Mouse (Mus musculus): ENCODE results near the gene Serinc5.
"Not testable (repeated sequence)": the region's sequence is repeated elsewhere in the genome, so short reads cannot be mapped to it uniquely, and the experiment has no call there.

The Serinc5 gene

DNA sequence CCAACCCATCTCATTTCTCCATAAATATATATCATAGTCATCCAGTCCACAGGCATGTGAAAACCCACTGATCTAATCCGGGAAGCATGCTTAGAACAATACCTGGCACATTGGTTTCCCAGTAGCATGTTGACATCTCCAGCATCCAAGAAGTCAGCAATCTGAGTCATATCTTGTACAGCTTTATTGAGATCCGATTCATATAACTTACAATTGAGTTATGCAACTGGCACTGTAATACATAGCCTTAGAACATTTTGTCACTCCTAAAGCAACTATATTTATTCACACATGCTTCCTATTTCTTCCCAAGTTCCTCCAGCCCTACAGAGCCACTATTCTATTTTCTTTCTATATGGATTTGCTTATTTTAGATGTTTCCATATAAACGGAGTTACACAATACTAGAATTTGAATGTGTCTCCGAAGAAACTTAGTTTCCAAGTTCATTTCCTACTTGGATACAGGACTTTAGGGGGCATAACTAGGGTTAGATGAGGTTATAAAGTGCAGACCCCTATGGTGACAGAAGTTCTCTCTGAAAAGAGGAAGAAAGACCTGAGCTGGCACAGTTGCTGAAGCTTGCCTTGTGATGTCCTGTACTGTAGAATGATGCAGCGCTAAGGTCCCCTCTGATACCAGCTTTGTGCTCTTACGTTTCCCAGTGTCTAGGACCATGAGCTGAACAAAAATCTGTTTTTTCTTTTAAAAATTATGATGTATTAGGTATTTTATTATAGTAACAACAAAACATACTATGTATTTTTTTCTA lies 57.5 kb downstream of the Serinc5 start:
- DNase-seq, result no peak

DNA sequence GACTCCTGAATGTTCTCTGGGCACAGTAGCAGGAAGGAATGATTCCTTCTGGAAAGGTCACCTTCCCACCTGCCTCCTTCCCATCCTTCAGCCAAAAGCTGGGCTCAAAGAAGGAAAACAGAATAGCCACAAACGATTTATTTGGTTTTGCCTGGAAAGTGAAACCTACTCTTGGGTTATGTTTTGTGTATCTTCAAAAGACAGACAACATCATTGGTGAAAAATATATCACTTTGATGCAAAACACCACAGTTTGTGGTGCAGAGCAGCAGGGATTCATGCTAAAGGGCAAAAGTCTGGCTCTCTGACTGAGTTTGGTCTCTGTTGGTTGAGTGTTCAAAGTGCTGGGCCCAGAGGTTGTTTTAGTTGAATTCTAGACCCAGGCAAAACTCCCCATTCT lies 60.8 kb downstream of the Serinc5 start:
- no peak for DNase-seq

DNA sequence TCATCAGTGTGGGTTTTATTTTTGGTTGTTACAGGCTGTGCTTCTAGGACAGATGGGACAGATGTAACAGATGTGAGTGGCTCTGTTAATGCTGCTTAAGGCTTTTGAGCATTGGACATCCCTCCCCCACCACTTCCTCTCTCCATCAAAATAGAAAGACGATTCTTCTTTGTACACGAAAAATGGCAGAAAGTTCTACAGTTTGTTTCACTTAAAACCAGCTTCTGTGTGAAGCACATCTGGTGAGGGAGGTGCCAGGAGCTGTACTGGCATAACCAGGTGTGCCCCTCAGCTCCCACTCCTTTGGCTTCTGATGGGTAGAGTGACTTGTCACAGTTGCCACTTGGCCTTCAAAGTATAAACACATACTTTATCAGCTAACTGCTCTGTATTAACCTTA lies 63.8 kb downstream of the Serinc5 start:
- DNase-seq, result no peak

DNA sequence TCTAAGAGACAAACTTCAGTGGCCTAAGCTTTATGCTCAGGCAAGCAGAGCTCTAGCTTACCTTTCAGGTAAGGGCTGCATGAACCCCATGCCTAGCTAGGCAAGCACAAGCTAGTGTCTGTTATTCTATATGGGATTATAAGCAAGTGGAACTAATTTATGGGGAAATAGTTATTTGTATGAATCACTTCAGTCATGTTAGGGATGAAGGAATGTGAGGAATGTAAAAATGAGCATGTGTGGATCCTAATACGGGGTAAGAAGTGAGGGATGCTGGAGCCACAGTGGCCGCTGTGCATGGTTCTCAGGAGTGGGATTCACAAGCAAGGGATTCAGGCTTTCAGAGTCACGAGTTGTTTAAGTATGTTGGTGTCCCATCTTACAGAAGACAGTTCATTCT lies 64.4 kb downstream of the Serinc5 start:
- no peak for DNase-seq

DNA sequence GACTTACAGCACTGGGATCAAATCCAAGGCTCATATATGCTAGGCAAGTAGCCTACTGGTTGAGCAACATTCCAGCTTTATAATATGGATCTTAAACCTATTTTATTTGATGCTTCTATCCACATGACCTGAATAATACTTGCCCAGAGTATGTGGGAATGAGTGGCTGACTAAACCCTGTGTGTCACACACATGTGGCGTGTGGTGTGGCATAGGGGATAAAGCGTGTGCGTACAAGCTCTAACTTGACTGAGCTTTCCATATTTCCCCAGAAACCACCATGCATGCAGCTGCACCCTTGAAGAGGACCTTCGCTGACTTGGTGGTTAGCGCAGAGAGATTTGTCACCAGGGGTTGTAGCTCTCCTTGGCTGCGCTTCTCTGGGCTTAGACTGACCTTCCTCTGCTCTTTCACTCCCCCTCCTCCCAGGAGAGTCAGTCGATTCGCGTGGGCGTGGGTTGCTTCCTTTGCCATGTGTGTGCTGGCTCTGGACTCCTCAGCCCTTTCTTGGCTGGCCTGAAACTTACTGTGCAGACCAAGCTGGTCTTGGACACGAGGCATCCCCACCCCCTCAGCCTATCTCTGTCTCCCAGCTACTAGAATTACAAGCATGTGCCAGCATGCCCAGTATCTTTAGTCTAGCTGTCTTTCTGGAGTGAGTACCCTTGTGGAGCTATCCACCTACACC lies 65.2 kb downstream of the Serinc5 start:
- peak; percentile 12 for DNase-seq

DNA sequence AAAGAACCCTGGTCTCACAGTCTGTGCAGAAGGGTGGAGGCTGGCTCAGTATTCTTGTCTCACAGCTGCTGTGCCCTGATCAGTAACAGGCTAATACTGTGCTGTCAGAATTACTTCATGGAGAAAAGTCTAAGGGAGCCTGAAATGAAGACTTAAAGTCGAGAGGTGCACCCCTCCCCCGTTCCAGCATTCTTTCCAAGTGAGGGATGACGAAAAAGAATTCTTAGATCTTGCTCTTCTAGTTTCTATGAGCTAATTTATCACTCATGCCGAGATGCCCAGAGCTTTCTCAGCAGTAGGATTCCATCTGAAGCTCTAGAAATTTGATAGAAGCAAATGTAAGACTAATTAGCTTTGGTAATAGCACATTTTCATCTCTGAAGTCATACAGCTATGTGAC lies 66.8 kb downstream of the Serinc5 start:
- DNase-seq, result no peak

DNA sequence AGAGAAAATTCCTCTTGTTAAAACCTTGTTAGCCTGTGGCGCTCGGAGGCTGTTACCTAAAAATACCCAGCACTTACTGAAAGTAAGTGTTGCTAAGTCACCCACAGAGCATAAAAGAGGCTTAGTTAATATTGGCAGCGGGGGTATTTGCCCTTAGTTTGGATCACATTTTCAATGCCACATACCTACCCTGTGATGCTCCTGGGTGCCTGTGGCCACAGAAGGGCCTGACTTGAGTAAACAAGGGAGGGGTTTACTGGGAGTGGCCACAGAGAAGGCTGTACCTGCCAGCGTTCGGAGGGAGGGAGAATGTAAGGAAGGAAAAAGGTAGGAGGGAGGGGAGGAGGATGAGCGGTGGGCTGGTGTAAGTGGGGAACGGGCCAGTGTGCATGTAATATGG lies 68.8 kb downstream of the Serinc5 start:
- no peak for DNase-seq

DNA sequence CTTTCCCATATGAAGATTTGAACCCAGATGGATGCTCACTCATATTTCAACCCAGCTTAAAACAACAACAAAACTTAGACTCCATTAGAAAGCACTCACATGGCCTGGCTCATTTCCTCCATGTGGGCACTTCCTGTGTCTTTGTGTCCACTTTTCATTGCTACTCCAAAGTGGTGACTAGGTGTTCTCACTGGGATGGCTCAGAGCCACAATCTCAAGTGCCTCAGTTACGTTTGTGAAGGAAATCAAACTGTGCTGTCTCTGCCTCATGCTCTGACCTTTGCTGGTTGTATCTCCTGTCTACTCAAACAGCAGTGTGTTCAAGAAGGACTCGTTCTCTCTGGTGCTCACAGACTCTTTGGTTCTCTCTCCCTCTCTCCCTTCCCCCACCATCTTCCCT lies 70.7 kb downstream of the Serinc5 start:
- DNase-seq, result no peak

DNA sequence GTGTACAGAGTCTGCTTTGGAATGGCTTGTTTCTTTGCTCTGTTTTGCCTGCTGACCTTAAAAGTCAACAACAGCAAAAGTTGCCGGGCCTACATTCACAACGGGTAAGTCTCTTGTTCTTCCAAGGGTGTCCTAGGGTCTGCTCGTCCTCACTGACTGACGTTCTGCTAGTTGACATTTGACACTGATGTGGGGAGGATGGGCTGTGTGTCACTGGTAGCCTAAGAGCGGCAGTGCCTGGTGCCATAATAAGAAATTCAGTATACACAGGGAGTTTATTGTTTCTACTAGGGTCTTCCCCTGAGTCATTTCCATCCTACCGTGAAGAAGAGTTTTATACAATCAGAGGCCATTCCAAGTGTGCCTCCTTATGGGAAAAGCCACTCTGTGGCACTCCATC lies 71.9 kb downstream of the Serinc5 start:
- no peak for DNase-seq

DNA sequence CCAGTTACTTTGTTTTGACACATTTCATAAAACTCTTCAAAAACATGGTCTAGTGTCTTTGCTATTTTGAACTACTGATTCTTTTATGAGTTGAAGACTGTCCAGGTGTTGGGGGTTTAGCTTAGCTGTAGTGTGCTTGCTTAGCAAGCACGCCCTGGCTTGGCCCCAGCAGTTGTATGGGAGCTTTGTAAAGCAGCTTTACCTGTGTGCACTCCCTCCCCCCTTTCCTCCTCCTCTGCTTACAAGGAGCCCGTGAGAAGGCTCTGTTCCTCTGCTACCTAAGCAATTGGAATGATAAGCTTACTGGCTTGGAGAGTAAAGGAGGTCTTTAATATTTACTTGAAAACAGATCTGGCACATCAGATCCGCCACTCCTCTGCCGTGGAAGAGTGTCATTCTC lies 72.6 kb downstream of the Serinc5 start:
- DNase-seq, result no peak

DNA sequence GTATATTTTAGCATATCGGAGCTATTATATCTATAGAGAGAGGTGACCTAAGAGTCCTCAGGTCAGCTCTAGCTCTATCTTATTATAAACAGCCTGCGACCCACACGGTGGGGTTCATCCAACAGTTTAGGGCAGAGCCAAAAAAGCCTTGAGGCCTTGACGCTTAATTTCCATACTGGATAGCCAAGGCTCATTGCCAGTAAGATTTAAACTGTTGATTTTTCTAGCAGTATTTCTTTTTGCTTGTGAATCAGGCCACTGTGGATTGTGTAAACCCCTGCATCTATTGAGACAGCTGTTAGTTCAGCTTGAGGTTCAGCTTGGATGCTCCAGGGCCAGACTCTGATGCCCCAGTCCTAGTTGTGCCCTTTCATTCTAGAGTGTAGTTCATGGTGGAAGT lies 73.4 kb downstream of the Serinc5 start:
- DNase-seq, result no peak

DNA sequence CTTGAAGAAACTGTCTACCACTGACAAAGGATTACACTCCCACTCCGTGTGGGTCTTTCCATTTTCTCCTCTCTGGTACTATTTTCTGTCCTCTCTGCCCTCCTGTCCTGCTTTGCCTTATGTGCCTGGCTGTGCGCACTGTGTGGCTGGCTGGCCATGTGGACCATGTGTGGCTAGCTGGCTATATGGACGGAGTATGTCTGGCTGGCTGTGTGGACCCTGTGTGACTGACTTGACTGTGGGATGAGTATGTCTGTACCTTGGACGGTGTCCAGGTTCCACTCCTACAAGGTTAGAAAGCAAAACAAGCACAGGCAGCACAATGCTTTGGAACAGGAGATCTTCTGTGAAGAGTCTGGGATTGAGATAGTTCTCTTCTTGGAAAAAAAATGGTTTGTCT lies 74.4 kb downstream of the Serinc5 start:
- no peak for DNase-seq

DNA sequence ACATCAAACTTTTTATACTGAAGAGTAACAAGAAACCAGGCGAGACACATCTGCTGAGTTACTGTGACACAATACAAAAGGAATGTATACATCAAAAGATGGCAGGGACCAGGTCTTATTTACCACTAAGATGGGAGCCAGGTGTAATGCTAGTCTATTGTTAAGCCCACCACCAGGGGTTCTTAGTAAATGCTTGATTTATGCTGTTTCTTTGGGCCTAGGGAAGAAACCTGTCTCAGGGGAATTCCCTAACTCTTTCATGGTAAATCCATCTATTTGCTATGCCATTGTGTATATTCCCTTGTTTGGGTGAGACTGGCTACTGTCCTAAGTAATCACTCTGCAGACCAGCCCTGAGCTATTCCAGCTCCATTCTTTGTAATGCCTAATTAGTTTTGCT lies 76.3 kb downstream of the Serinc5 start:
- DNase-seq, result not testable (repeated sequence)

DNA sequence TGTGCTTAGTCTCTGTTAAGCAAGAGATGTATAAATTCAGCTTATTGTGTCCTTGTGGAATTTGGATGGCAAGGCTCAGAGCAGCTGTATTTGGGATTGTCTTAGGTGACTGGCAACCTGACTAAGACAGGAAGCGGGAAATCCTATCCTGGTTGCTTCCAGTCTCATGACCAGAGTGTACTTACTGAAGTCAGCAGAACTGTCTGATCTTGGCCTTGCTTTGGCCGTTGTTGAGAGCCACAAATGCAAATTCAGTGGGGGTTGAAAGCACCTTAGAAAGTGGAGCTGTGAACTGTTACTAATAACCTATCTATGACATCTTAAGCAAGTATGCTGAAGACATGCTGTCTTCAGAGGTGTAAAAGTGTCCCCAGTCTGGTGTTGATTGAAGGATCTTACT lies 78.2 kb downstream of the Serinc5 start:
- DNase-seq, result no peak

DNA sequence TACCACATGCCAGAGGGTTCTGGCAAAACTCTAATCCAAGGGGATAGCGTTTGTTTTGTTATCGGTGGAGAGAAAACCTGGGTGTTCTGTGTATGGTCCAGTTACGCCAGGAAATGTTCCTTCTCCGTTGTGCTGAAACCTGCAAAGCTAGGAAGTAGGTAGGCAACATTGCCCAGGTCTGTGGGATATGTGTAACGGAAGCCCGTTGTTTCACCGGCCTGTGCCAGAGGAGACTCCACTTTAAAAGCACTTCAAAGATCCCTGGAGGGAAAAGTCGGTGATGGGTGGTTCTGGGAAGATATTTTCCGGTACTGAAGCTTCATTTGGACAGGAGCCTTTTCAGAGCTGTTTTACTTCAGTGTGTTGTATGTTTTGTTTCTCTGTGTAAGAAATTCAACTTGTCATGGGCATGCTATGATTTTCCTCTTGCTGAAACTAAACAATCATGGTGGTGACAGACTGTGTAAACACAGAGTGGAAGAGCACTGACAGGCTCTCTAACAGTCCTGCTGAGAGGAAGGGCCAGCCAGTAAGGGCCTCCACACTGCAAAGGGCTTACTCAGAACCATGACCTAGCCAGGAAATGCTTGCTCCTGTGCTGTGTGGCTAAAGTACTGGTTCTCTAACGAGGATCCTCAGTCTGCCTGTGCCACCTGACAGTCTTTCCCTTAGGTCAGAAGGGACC lies 83.1 kb downstream of the Serinc5 start:
- DNase-seq, result no peak

DNA sequence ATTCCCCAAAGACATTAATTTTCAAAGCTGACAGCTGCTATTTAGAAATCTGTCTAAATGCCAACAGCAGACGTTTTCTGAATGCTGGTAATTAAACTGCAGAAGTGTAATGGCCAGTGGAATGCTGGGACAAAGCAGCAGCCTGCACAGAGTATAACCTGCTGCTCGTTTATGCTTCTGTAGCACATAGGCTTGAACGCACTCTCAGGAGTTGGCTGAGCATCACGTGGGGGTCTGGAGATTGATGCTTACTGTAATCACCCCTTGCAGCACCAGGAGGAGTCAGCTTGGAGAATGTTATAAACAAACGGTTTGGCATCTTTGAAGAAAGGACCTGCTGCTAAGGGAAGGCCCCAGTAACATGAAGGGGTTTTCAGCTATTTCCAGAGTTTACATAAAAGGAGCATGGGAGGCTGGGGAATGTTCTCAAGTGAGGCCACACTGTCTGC lies 85.6 kb downstream of the Serinc5 start:
- DNase-seq, result no peak

DNA sequence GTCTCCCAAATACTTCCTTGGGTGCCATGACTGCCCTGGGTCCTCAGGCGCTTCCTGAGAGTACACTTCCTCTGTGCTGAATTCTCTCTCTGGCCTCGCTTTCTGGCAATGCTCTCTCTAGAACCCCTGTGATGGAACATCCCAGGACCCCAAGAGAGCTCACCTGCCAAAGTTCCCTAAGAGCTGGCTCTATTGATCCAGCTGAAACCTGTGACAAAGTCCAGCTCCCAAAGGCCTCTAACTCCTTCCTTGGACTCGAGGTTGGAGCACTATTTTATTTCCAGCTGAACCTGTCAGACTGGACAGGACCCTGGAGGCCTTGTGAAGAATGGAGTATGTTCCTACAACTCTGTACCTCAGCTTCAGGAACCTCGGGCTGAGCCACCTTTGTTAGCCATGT lies 86.2 kb downstream of the Serinc5 start:
- DNase-seq, result no peak

DNA sequence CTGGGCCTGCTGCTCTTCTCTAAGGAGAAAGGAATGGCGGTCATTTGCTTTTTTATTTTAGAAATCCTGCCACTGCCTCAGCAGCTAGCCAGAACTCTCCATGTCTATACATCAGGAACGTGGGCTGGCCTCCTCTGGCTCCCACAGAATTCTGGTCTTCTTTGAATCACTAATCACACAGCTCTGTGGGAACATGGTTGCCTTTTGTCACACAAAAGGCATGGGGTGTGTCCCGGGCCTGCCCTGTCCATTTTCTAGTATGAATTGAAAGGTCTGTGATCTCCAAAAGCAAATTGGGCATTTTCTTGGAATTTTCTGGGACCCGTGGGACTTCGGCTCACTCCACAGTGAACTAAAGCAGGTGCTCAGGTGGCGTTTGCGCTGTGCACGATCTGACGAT lies 87.9 kb downstream of the Serinc5 start:
- DNase-seq, result no peak

DNA sequence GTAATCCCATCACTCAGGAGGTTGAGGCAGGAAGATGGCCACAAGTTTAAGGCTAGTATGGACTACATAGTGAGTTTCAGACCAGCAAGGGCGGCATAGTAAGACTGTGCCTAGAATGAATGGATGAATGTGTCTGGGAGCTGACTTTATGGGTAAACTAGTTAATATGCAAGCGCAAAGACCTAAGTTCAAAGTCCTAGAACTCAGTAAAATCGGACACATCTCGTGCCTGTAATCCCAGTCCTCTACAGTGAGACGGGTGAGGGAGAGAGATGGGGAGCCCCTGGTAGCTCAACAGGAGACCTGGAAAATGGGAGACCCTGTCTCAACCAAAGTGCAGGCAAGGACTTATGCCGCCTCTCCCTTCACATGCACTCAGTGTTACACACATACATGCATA lies 88.5 kb downstream of the Serinc5 start:
- DNase-seq, result no peak

DNA sequence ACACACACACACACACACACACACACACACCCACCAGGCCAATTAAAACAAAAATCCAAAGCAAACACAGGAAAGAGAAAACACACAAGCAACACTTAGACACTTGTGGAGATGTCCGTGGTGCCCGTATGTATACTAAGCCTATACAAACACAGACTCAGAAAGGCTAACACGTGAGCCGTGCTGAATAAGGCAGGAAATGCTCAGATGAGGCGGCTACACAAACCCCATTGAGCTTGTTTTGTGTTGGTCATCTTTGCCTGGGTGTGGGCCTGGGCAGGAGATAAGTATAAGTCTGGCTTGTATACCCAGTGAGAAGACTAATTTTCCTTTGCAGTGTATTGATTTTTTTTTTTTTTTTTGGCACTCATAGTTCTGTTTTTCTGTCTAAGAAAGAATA lies 91.1 kb downstream of the Serinc5 start:
- DNase-seq, result no peak

DNA sequence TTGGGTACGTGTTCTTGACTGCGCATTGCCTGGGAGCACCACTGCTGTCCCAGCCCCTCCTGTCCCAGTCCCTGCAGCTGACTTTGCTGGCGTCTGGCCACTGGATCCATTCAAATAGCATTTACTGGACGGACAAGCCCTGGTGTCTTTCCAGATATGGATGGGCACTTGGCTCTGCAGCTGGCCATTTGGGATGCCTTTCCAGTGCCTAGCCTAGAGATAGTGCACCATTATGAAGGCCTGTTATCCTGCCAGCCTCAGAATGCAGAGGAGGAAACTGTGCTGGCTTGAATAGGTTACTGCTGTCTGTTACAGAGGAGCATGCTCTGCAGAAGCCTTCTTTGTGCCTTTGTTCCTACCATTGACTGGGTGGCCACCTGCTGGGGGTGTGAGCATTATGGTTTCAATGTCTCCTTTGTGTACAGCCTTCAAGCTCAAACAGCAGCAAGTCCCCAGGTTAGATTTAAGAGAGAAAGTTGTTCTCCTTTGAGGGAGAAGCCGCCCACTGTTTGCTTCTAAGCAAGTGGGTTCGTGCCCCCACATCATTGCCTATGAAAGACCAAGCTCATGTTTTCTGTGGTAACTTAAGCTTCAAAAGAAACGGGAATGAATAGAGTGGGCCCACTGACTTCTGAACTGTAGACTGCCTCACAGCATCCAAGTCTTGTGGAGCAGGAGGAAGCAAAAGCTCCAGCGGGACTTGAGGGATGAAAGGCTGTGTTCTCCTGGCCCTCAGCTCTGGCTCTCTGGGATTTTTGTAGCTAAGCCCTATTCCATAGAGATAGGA lies 92.5 kb downstream of the Serinc5 start:
- DNase-seq, result peak; percentile 49

DNA sequence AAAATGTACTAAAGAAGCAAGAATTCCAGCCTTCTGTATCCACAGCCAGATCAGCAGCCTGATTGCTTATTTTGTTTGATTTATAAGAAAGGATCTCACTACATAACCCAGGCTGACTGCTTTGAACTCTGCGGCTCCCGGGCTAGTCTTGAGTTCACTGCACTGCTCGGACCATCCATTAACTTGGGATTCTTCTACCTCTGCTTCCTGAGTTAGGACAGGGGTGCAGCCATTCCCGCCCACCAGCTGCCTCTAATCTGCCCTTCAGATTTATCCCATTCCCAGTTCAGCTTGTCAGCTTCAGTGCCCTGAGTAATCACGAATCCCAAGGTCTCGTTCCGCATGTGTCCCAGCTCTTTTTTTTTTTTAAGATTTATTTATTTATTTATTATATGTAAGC lies 93.3 kb downstream of the Serinc5 start:
- DNase-seq, result no peak

DNA sequence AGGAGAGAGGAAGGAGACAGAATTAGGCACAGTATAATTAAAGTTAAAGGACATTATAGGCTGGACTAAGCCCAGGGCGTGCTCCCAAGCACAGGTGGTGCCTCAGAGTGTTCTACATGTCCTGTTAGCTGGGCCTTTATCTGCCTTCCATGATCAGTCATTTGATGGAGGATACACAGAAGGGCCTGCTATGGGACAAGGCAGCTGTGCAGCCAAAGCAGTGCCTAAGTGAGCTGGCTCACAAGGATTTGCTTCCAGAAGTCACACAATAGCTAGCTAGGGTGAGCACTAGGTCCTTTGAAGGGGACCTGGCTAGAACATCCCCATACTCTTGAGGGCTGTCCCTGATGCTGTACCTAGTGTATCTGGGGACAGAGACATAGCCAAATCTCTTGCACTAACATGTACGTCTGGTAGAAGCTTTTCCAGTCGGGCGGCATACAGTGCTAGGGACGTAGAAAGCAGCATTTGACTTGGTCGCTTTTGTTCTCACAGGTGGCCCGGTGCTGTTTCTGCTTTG lies 94.2 kb downstream of the Serinc5 start:
- DNase-seq, result no peak

Data from cerebellum, adult 11-12 months (tissue).